Mouse (Mus musculus) thymus, adult 2 months (tissue): ENCODE results near the gene Creb3l1. TPM values are rescaled to one million over a fixed set of nuclear protein-coding genes. Genes with fewer than 3 reads are reported as not detected.

Experiments used
- DNase-seq: peaks from one replicate; pipeline ENCODE4 v3.0.0; 2021
- H3K27ac ChIP-seq: fragments of 200-500 bp; 2 replicates; pipeline ENCODE4 v1.5.1; 2012; ENCODE audit warnings: low read length, control low read depth; ENCODE audit not compliant: control insufficient read depth, insufficient read depth
- H3K27me3 ChIP-seq: fragments of 200-500 bp; 2 replicates; pipeline ENCODE4 v1.6.1; 2012; ENCODE audit warnings: mild to moderate bottlenecking, low read length, moderate library complexity, mixed read lengths; ENCODE audit not compliant: control insufficient read depth, insufficient read depth
- H3K36me3 ChIP-seq: fragments of 200-500 bp; 2 replicates; pipeline ENCODE4 v1.6.1; 2012; ENCODE audit warnings: mild to moderate bottlenecking, low read length, moderate library complexity; ENCODE audit not compliant: control insufficient read depth, insufficient read depth
- H3K4me1 ChIP-seq: fragments of 200-500 bp; replicated peaks from 2 replicates; pipeline ENCODE4 v1.6.1; 2012; ENCODE audit warnings: low read length; ENCODE audit not compliant: control insufficient read depth, insufficient read depth
- H3K4me3 ChIP-seq: fragments of 200-500 bp; 2 replicates; pipeline ENCODE4 v1.5.1; 2012; ENCODE audit warnings: mild to moderate bottlenecking, low read length, control low read depth, moderate library complexity; ENCODE audit not compliant: control insufficient read depth, insufficient read depth
- CTCF ChIP-seq: fragments of 200-500 bp; IDR thresholded peaks from 2 replicates; pipeline ENCODE4 v1.5.1; 2012; ENCODE audit warnings: mild to moderate bottlenecking, control low read depth, low read length, moderate library complexity, borderline replicate concordance; ENCODE audit not compliant: control insufficient read depth, poor library complexity, insufficient read depth; ENCODE audit errors: extremely low read depth
- POLR2A ChIP-seq: fragments of 200-500 bp; IDR thresholded peaks from 2 replicates; pipeline ENCODE4 v1.6.1; 2012; ENCODE audit warnings: mild to moderate bottlenecking, low read length, control low read depth, moderate library complexity; ENCODE audit not compliant: control insufficient read depth, poor library complexity, insufficient read depth; ENCODE audit errors: extremely low read depth
- WGBS: fragments of 180-500 bp; shearing (Covaris S2); methylation state at CpG from one replicate; pipeline ENCODE4 v1.1.7; 2018; 5-methylcytosine and 5-hydroxymethylcytosine counted together
- polyA plus RNA-seq: library from polyadenylated mRNA; depleted of rRNA; stranded (reverse); fragments of >200 nt; gene quantifications from 2 replicates; pipeline ENCODE4 v1.2.3, GENCODE M21; 2012

The Creb3l1 gene
- polyA plus RNA-seq, 1 experiment, result 1.8 TPM

DNA sequence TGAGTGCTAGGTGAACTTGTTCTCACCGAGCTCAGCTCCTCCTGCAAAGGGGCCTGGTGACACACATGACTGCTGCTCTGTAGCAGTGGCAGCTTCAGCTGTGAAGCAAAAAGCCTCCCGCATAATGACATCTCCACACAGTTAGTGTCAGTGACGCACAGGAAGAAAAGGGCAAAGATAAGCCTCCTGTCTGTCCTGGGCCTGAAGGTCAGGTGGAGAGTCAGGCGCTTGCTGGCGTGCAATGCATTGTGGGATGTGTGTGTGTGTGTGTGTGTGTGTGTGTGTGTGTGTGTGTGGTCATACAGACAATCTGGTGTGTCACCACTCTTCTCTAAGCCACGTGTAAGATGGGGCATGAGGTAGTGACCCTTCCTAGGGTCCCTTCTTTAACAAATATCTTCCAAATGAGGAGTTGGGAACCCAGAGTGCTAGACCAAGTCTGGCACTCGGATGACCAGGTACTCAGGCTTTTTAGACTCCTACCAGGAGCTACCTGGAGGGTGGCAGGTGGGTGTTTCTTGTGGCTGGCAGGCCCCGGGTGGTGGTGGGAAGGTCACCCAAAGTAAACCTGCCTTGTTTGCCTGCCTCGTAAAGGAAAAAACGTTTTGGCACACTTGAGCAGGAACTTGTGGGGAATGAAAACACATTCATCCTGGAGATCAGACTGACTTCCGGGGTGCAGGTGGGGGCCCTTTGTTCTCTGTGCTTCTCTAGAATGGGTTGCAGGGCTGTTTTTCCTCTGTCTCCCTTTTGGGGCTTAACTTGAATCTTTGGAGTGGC is 3.7 kb upstream of the Creb3l1 start:
- WGBS, result 73% methylated on average over 11 of the region's 11 CpGs
- no peak overlapping the region for H3K27ac ChIP-seq
- H3K4me3 ChIP-seq, result no peak overlapping the region
- TF ChIP-seq CTCF, result no peak
- no peak for TF ChIP-seq POLR2A
- no peaks in the 10 kb centered on the region for H3K36me3 ChIP-seq
- peaks cover 3% of the 10 kb centered on the region for H3K4me1 ChIP-seq
- no peak for DNase-seq
- H3K27me3 ChIP-seq, result peaks cover 8% of the 10 kb centered on the region

GRCm38 (mm10) chr2:92025966-92026365 is 1.7 kb upstream of the Creb3l1 start:
- Histone ChIP-seq H3K4me1 (peaks cover 3% of the 10 kb centered on the region), H3K4me3 (no peak overlapping the region), H3K36me3 (no peaks in the 10 kb centered on the region), H3K27ac (no peak overlapping the region), H3K27me3 (peaks cover 8% of the 10 kb centered on the region)
- TF ChIP-seq POLR2A (no peak), CTCF (no peak)
- DNase-seq, result no peak
- WGBS, result 56% methylated on average over 6 of the region's 6 CpGs

DNA sequence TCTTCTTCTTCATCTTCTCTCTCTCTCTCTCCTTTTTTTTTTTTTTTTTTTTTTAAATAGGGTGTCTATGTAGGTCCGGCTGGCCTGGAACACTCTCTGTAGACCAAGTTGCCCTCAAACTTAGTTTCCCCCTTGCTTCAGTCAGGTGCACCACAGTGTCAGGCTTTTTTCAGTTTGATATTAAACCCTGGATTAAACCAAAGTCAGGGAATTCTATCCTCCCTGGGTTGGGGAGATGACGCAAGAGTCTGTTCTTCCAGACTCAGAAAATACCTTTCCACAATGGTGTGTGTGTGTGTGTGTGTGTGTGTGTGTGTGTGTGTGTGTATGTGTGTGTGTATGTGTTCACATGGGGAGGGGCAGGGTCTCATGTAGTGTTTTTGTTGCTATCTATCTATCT is 900 bp upstream of the Creb3l1 start:
- no peak for DNase-seq
- 90% methylated on average over 2 of the region's 2 CpGs for WGBS
- H3K4me1 ChIP-seq, result peaks cover 3% of the 10 kb centered on the region
- TF ChIP-seq CTCF (no peak), POLR2A (no peak)
- peaks cover 8% of the 10 kb centered on the region for H3K27me3 ChIP-seq
- H3K4me3 ChIP-seq, result no peak overlapping the region
- no peak overlapping the region for H3K27ac ChIP-seq
- H3K36me3 ChIP-seq, result no peaks in the 10 kb centered on the region

DNA sequence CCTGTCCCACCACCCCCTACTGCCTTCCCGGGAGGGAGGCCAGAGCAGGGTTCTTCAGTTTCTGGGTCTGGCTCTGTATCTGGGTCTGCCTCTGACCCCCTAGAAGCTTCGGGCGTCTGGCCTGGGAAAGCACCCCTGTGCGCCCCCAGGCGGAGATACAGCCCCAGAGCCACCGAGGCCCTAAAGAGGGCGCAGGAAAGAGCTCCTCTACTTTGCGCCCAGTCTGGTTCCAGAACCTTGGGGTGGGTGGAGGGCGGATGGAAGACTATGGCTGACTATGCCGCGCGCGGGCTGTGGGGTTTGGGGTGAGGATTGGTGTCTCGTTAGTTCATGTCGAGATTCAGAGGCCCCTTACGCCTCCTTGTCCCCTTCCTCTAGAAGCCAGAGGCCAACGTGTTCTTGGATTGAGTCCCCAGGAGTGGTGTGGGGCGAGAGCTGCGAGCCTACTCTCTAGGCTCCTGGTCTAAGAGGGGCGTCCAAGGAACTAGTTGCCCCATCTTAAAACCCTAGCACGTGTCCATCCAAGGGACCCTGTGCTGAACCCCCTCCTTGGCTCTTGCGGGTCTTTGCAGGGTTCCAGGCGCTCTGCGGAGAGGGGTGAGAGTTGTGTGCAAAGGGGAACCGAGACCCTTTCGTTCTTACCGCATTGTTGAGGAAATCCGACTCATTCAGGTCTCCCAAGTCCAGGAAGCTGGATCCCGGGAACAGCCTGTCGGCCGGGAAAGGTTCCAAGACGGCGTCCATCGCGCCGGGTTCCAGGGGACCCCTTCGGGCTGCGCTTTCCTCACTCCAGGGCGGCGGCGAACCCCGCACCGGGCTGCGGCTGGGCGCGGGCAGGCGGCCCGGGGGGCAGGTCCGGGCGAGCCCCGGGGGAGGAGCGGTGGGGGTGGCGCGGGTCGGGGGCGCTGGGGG is 684 bp downstream of the Creb3l1 start:
- Histone ChIP-seq H3K36me3 (no peaks in the 10 kb centered on the region), H3K27ac (no peak overlapping the region), H3K4me1 (no peaks in the 10 kb centered on the region; the same call in 1 of the 2 replicates), H3K27me3 (peaks cover 8% of the 10 kb centered on the region), H3K4me3 (no peak overlapping the region)
- 4% methylated on average over 54 of the region's 56 CpGs for WGBS
- DNase-seq, result peak; percentile 25
- TF ChIP-seq POLR2A (no peak), CTCF (peak; percentile 37; the same call in 1 of the 2 replicates)

DNA sequence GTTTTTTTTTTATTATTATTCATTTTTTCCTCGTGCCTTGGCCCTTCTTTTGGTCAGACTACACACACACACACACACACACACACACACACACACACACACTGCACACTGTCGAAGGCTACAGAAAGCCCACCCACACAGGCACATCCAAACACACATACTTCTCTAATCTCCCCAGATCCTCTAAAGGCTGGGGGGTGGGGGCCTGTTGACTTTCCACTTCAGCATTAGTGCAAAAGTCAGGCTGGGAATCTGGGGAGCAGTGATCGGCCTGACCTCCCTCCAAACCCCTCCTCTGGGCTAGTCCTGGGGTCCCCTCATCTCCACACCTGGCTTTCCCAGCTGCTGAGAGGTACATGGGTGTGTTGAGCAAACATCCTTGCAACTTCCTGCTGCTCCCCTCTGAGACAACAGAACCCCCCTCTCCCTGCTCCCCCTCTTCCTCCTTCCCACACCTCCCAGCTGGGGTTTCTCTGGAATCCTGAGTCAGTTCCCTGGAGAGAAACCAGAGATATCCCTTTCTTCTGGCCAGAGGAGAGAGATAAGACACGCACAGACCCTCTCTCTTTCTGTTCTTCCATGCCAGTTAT is 3.5 kb downstream of the Creb3l1 start:
- no peak overlapping the region for H3K27ac ChIP-seq
- H3K4me3 ChIP-seq, result no peak overlapping the region
- WGBS, result 71% methylated on average over 4 of the region's 4 CpGs
- H3K27me3 ChIP-seq, result peaks cover 8% of the 10 kb centered on the region
- no peaks in the 10 kb centered on the region for H3K36me3 ChIP-seq
- no peak for TF ChIP-seq CTCF
- TF ChIP-seq POLR2A, result no peak
- no peaks in the 10 kb centered on the region; the same call in 1 of the 2 replicates for H3K4me1 ChIP-seq
- DNase-seq, result no peak

GRCm38 (mm10) chr2:92017440-92017839 is 6.9 kb downstream of the Creb3l1 start:
- no peak for DNase-seq
- H3K4me1 ChIP-seq, result no peaks in the 10 kb centered on the region
- no peak overlapping the region for H3K4me3 ChIP-seq
- H3K36me3 ChIP-seq, result no peaks in the 10 kb centered on the region
- 97% methylated on average over 1 of the region's 1 CpGs for WGBS
- H3K27ac ChIP-seq, result no peak overlapping the region
- no peaks in the 10 kb centered on the region; the same call in 1 of the 2 replicates for H3K27me3 ChIP-seq
- no peak for TF ChIP-seq CTCF
- TF ChIP-seq POLR2A, result no peak
